9 mouse cellular contexts compared by ENCODE assay signal in genomic region chr12:27160063-27160686, GRCm38 (mm10).
DNase-seq lines count a peak whose midpoint lies in the region; ATAC-seq lines count a peak whose summit lies in the region.
"Had no signal": no experiment of that assay in that cellular context is flagged by ENCODE, and none has a peak within 500 bp of the region (broad histone marks: within the 10 kb centered on the region; RNA-seq: fewer than 3 reads in every experiment).

No protein-coding gene starts in this region.

- no peaks in the 10 kb centered on the region for H3K9me3 ChIP-seq in hindbrain, embryonic 12.5 days (replicated peaks)
- no peaks in the 10 kb centered on the region for H3K9me3 ChIP-seq in limb, embryonic 10.5 days (replicated peaks)

- no peaks in the 10 kb centered on the region for H3K27me3 ChIP-seq in hindbrain, embryonic 12.5 days
- no peaks in the 10 kb centered on the region for H3K27me3 ChIP-seq in limb, embryonic 10.5 days (ENCODE audit: low read depth, poor library complexity, severe bottlenecking)

- no peak overlapping the region for H3K4me3 ChIP-seq in hindbrain, embryonic 12.5 days
- no peak overlapping the region for H3K4me3 ChIP-seq in limb, embryonic 10.5 days

- 75% methylated on average over 18 of the region's 18 CpGs for WGBS in hindbrain, embryonic 12.5 days
- 86% methylated on average over 18 of the region's 18 CpGs for WGBS in limb, embryonic 10.5 days

- peak overlapping the region; percentile 30; the same call in 1 of the 2 replicates for H3K27ac ChIP-seq in hindbrain, embryonic 12.5 days
- peak overlapping the region; percentile 71 for H3K27ac ChIP-seq in limb, embryonic 10.5 days

- no peaks in the 10 kb centered on the region for H3K36me3 ChIP-seq in hindbrain, embryonic 12.5 days
- no peaks in the 10 kb centered on the region for H3K36me3 ChIP-seq in limb, embryonic 10.5 days

- H3K4me1 ChIP-seq in hindbrain, embryonic 12.5 days = peaks cover 26% of the 10 kb centered on the region
- H3K4me1 ChIP-seq in limb, embryonic 10.5 days = peaks cover 47% of the 10 kb centered on the region

- no peak for ATAC-seq in hindbrain, embryonic 12.5 days (ENCODE audit: low FRiP score)

- peak; percentile 51 to 65 for DNase-seq in left cerebral cortex, postnatal 14 days (ENCODE audit: low spot score in 2 of 2)
- no peak for DNase-seq in left cerebral cortex, postnatal 4 days
- no peak for DNase-seq in limb, embryonic 10.5 days (ENCODE audit: low spot score)
- DNase-seq in right cerebral cortex, postnatal 14 days = peak; percentile 32
- no peak for DNase-seq in urinary bladder, postnatal 10 days (ENCODE audit: low spot score)
- no peak for DNase-seq in kidney, adult 8-10 months
- no peak for DNase-seq in embryo, embryonic 11 days
- DNase-seq: lung, adult 2 months had no signal

- no peak overlapping the region for H3K9ac ChIP-seq in hindbrain, embryonic 12.5 days

- intact Hi-C loops in left cerebral cortex, postnatal 14 days (cut with DNase I) = no loop called here
- intact Hi-C loops in left cerebral cortex, postnatal 4 days (cut with DNase I) = no loop called here

- H3K4me2 ChIP-seq in hindbrain, embryonic 12.5 days (replicated peaks) = no peak overlapping the region

Comparison
In these comparisons a context has a peak if more than half of its experiments do, and no peak if none do; other contexts are left out.
1. DNase-seq: peak in left cerebral cortex, postnatal 14 days (2 of 2) and right cerebral cortex, postnatal 14 days (single experiment); none in left cerebral cortex, postnatal 4 days (single experiment), limb, embryonic 10.5 days (single experiment), urinary bladder, postnatal 10 days (single experiment), kidney, adult 8-10 months (0 of 2) and embryo, embryonic 11 days (single experiment).